Mouse (Mus musculus) midbrain, embryonic 14.5 days (tissue): ENCODE results near the gene Grid2. TPM values are rescaled to one million over a fixed set of nuclear protein-coding genes. Genes with fewer than 3 reads are reported as not detected.

ENCODE experiments used
- ATAC-seq: fragments of 200-750 bp; cut with Nextera tagmentation; 2 replicates; pipeline ENCODE4 v1.8.0; 2017; ENCODE audit warnings: moderate number of reproducible peaks, moderate library complexity; ENCODE audit not compliant: low FRiP score, low TSS enrichment
- DNase-seq: peaks from one replicate; pipeline ENCODE4 v3.0.0-alpha.2; 2015
- H3K27ac ChIP-seq: fragments of 300-500 bp; sonication (generic); replicated peaks from 2 replicates; pipeline ENCODE4 v1.5.1; 2014; ENCODE audit warnings: mild to moderate bottlenecking, low read depth, low read length, moderate library complexity
- H3K27me3 ChIP-seq: fragments of 300-500 bp; sonication (generic); 2 replicates; pipeline ENCODE4 v1.6.1; 2014; ENCODE audit warnings: low read length, control low read depth, mixed read lengths; ENCODE audit not compliant: control insufficient read depth, insufficient read depth
- H3K36me3 ChIP-seq: fragments of 300-500 bp; sonication (generic); 2 replicates; pipeline ENCODE4 v1.6.1; 2014; ENCODE audit warnings: low read length, control low read depth; ENCODE audit not compliant: control insufficient read depth, insufficient read depth
- H3K4me1 ChIP-seq: fragments of 300-500 bp; sonication (generic); 2 replicates; pipeline ENCODE4 v1.6.1; 2014; ENCODE audit warnings: mild to moderate bottlenecking, antibody characterized with exemption, low read length, control low read depth; ENCODE audit not compliant: control insufficient read depth, insufficient read depth
- H3K4me2 ChIP-seq: fragments of 300-500 bp; sonication (generic); 2 replicates; pipeline ENCODE4 v1.6.1; 2014; ENCODE audit warnings: mild to moderate bottlenecking, low read length, moderate library complexity
- H3K4me3 ChIP-seq: fragments of 300-500 bp; sonication (generic); replicated peaks from 2 replicates; pipeline ENCODE4 v1.5.1; 2014; ENCODE audit warnings: low read depth, low read length
- H3K9ac ChIP-seq: fragments of 300-500 bp; sonication (generic); replicated peaks from 2 replicates; pipeline ENCODE4 v1.6.1; 2014; ENCODE audit warnings: mild to moderate bottlenecking, low read length, moderate library complexity
- H3K9me3 ChIP-seq: fragments of 300-500 bp; sonication (generic); 2 replicates; pipeline ENCODE4 v1.6.1; 2016; ENCODE audit warnings: low read length, control low read depth, mixed read lengths; ENCODE audit not compliant: control insufficient read depth
- WGBS: fragments of 180-500 bp; shearing (Covaris S2); extraction: QIAGEN DNeasy Blood & Tissue Kit; methylation state at CpG from one replicate; pipeline ENCODE4 v1.1.7; 2014; 5-methylcytosine and 5-hydroxymethylcytosine counted together
- polyA plus RNA-seq: library from polyadenylated mRNA; unstranded; fragments of >200 nt; fragmentation: Nextera tagmentation; extraction: Ambion mirVana; gene quantifications from 2 replicates; pipeline ENCODE4 v1.2.1, GENCODE M21; 2014

Grid2 gene
- polyA plus RNA-seq, 1 experiment from 2014 or later, result 14.5 TPM

- whole genome bisulfite sequencing, result 97% methylated on average over 1 of the region's 1 CpGs
- ATAC-seq, result no peak
- DNase-seq, result no peak
- Histone ChIP-seq H3K4me3 (no peak overlapping the region), H3K27me3 (no peaks in the 10 kb centered on the region), H3K27ac (no peak overlapping the region), H3K9ac (no peak overlapping the region), H3K4me2 (no peak overlapping the region), H3K36me3 (no peaks in the 10 kb centered on the region), H3K4me1 (no peaks in the 10 kb centered on the region), H3K9me3 (no peaks in the 10 kb centered on the region)
Measured at GRCm38 (mm10) chr6:64326936-64327335, 1071.3 kb downstream of the Grid2 start.

DNA sequence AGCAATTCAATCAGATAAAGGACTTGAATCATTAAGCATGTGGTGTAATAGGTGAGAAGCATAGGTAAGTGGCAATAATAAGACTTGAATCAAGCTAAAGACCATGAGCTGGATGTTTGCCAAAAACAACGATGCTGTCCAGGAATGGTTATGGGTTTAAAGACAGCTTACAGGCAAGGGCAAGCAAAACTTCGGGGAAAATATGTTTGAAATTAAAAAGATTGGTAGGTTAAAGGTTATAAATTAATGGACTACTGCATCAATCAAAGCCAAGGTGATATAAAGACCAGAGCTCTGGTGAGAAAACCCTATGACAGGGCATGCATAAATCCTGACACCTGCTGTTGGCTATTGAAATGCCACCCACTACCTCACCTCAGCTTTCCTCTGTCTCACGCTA, 1072.2 kb downstream of the Grid2 start:
- 68% methylated on average over 3 of the region's 3 CpGs for WGBS
- Histone ChIP-seq H3K4me2 (no peak overlapping the region), H3K27me3 (no peaks in the 10 kb centered on the region), H3K9me3 (no peaks in the 10 kb centered on the region), H3K9ac (no peak overlapping the region), H3K4me1 (no peaks in the 10 kb centered on the region), H3K27ac (no peak overlapping the region), H3K4me3 (no peak overlapping the region), H3K36me3 (no peaks in the 10 kb centered on the region)
- ATAC-seq, result no peak
- peak; percentile 22 for DNase-seq

GRCm38 (mm10) chr6:64398413-64399098, 1142.9 kb downstream of the Grid2 start:
- no peak for DNase-seq
- Histone ChIP-seq H3K9me3 (no peaks in the 10 kb centered on the region), H3K36me3 (no peaks in the 10 kb centered on the region), H3K27me3 (no peaks in the 10 kb centered on the region), H3K9ac (no peak overlapping the region), H3K4me2 (no peak overlapping the region), H3K27ac (no peak overlapping the region), H3K4me1 (no peaks in the 10 kb centered on the region), H3K4me3 (no peak overlapping the region)
- no peak for ATAC-seq
- 95% methylated on average over 4 of the region's 4 CpGs for WGBS

GRCm38 (mm10) chr6:64427658-64428057, 1172.0 kb downstream of the Grid2 start:
- ATAC-seq (no peak), DNase-seq (no peak)
- Histone ChIP-seq H3K27me3 (no peaks in the 10 kb centered on the region), H3K4me2 (no peak overlapping the region), H3K36me3 (no peaks in the 10 kb centered on the region), H3K4me1 (no peaks in the 10 kb centered on the region), H3K27ac (no peak overlapping the region), H3K9me3 (no peaks in the 10 kb centered on the region), H3K4me3 (no peak overlapping the region), H3K9ac (no peak overlapping the region)

GRCm38 (mm10) chr6:64428898-64429297, 1173.2 kb downstream of the Grid2 start:
- no peak overlapping the region for H3K4me2 ChIP-seq
- no peaks in the 10 kb centered on the region for H3K27me3 ChIP-seq
- H3K4me1 ChIP-seq, result no peaks in the 10 kb centered on the region
- peak; percentile 43; the same call in 1 of the 2 replicates for ATAC-seq
- H3K4me3 ChIP-seq, result no peak overlapping the region
- no peaks in the 10 kb centered on the region for H3K9me3 ChIP-seq
- H3K27ac ChIP-seq, result no peak overlapping the region
- no peak overlapping the region for H3K9ac ChIP-seq
- no peaks in the 10 kb centered on the region for H3K36me3 ChIP-seq
- no peak for DNase-seq
- 39% methylated on average over 1 of the region's 1 CpGs for WGBS

DNA sequence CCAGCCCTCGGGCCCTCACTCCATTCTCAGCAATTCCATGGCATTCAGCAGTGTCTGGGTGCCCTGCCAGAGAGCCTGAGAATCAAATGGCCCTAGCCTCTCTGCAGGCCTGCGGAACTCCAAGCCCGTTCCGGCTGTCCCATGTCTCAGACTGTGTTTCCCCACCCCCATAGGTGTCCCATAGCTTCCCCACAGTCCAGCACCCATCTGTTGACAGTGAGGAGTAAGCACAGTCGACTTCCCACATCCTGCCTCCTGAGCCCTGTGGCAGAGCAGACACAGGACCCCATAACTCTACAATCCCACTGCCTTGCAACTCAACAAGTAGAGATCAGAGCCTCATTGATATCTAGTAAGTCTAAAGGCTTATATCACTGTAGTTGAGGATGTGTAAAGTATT, 1192.5 kb downstream of the Grid2 start:
- H3K4me3 ChIP-seq, result no peak overlapping the region
- no peaks in the 10 kb centered on the region for H3K36me3 ChIP-seq
- DNase-seq (no peak), ATAC-seq (no peak)
- WGBS, result 88% methylated on average over 5 of the region's 5 CpGs
- no peak overlapping the region for H3K4me2 ChIP-seq
- no peaks in the 10 kb centered on the region for H3K9me3 ChIP-seq
- H3K9ac ChIP-seq, result no peak overlapping the region
- H3K27me3 ChIP-seq, result no peaks in the 10 kb centered on the region
- H3K4me1 ChIP-seq, result no peaks in the 10 kb centered on the region
- no peak overlapping the region for H3K27ac ChIP-seq

- DNase-seq (no peak), ATAC-seq (no peak)
- Histone ChIP-seq H3K4me2 (no peak overlapping the region), H3K27me3 (no peaks in the 10 kb centered on the region), H3K9me3 (no peaks in the 10 kb centered on the region), H3K36me3 (no peaks in the 10 kb centered on the region), H3K9ac (no peak overlapping the region), H3K4me3 (no peak overlapping the region), H3K4me1 (no peaks in the 10 kb centered on the region), H3K27ac (no peak overlapping the region)
- 80% methylated on average over 4 of the region's 4 CpGs for WGBS
Measured at GRCm38 (mm10) chr6:64448864-64449355, 1193.2 kb downstream of the Grid2 start.

GRCm38 (mm10) chr6:64450770-64451169, 1195.1 kb downstream of the Grid2 start:
- 97% methylated on average over 3 of the region's 3 CpGs for WGBS
- Histone ChIP-seq H3K4me1 (no peaks in the 10 kb centered on the region), H3K27me3 (no peaks in the 10 kb centered on the region), H3K36me3 (no peaks in the 10 kb centered on the region), H3K4me2 (no peak overlapping the region), H3K9me3 (no peaks in the 10 kb centered on the region), H3K4me3 (no peak overlapping the region), H3K9ac (no peak overlapping the region), H3K27ac (no peak overlapping the region)
- DNase-seq (no peak), ATAC-seq (no peak)

- Histone ChIP-seq H3K4me1 (no peaks in the 10 kb centered on the region), H3K4me3 (no peak overlapping the region), H3K9ac (no peak overlapping the region), H3K27ac (no peak overlapping the region), H3K9me3 (no peaks in the 10 kb centered on the region), H3K36me3 (no peaks in the 10 kb centered on the region), H3K27me3 (no peaks in the 10 kb centered on the region), H3K4me2 (no peak overlapping the region)
- ATAC-seq (no peak), DNase-seq (no peak)
- 68% methylated on average over 3 of the region's 3 CpGs for WGBS
Measured at GRCm38 (mm10) chr6:64479884-64480283, 1224.2 kb downstream of the Grid2 start.
